Mouse (Mus musculus) large intestine, adult 2 months (tissue): ENCODE measurements around the gene R3hcc1l. TPM values are rescaled to one million over a fixed set of nuclear protein-coding genes. Genes with fewer than 3 reads are reported as not detected.

Experiments
- DNase-seq: peaks from one replicate; pipeline ENCODE4 v3.0.0-alpha.2; 2012; ENCODE audit warnings: low read depth, low spot score
- WGBS: fragments of 180-500 bp; shearing (Covaris S2); methylation state at CpG from one replicate; pipeline ENCODE4 v1.1.7; 2018; 5-methylcytosine and 5-hydroxymethylcytosine counted together
- polyA plus RNA-seq: library from polyadenylated mRNA; depleted of rRNA; stranded (reverse); fragments of >200 nt; gene quantifications from 2 replicates; pipeline ENCODE4 v1.2.3, GENCODE M21; 2012; rRNA removed

The R3hcc1l gene
- 3.8 and 4.4 TPM in 2 replicates for polyA plus RNA-seq

GRCm38 (mm10) chr19:42518620-42519310 is at the start of gene R3hcc1l:
R3hcc1l (plus strand) TSS chr19:42518759.
- WGBS: under 1% methylated on average over 58 of the region's 59 CpGs
- DNase-seq: peak; percentile 60

GRCm38 (mm10) chr19:42471571-42471970 is 47.0 kb upstream of the R3hcc1l start:
- no peak for DNase-seq
- 88% methylated on average over 4 of the region's 4 CpGs for WGBS

- DNase-seq: no peak
- WGBS: 24% methylated on average over 11 of the region's 11 CpGs
Observed at GRCm38 (mm10) chr19:42472831-42473230, 45.7 kb upstream of the R3hcc1l start.

GRCm38 (mm10) chr19:42477769-42478168 is 40.8 kb upstream of the R3hcc1l start:
- 75% methylated on average over 5 of the region's 5 CpGs for WGBS

GRCm38 (mm10) chr19:42478303-42478702 is 40.3 kb upstream of the R3hcc1l start:
- DNase-seq: no peak
- WGBS: 41% methylated on average over 12 of the region's 12 CpGs

More at GRCm38 (mm10) chr19:42477769-42478168, 40.8 kb upstream of the R3hcc1l start:
- DNase-seq: no peak

- WGBS: 37% methylated on average over 7 of the region's 7 CpGs
- no peak for DNase-seq
Observed at GRCm38 (mm10) chr19:42485443-42485842, 33.1 kb upstream of the R3hcc1l start.

GRCm38 (mm10) chr19:42487261-42487660 is 31.3 kb upstream of the R3hcc1l start:
- WGBS: 77% methylated on average over 3 of the region's 3 CpGs
- no peak for DNase-seq

- no peak for DNase-seq
- 67% methylated on average over 5 of the region's 5 CpGs for WGBS
Observed at GRCm38 (mm10) chr19:42493257-42493917, 25.2 kb upstream of the R3hcc1l start.

- 52% methylated on average over 3 of the region's 3 CpGs for WGBS
- no peak for DNase-seq
Observed at GRCm38 (mm10) chr19:42504156-42504555, 14.4 kb upstream of the R3hcc1l start.

GRCm38 (mm10) chr19:42509625-42510024 is 8.9 kb upstream of the R3hcc1l start:
- no peak for DNase-seq
- 79% methylated on average over 9 of the region's 9 CpGs for WGBS

GRCm38 (mm10) chr19:42510276-42511171 is 8.0 kb upstream of the R3hcc1l start:
- DNase-seq: no peak
- 36% methylated on average over 16 of the region's 16 CpGs for WGBS

- DNase-seq: no peak
- 86% methylated on average over 8 of the region's 8 CpGs for WGBS
Observed at GRCm38 (mm10) chr19:42515656-42516055, 2.9 kb upstream of the R3hcc1l start.

- DNase-seq: no peak
- 90% methylated on average over 8 of the region's 8 CpGs for WGBS
Observed at GRCm38 (mm10) chr19:42516121-42516520, 2.4 kb upstream of the R3hcc1l start.

- DNase-seq: no peak
Observed at GRCm38 (mm10) chr19:42517957-42518619, 471 bp upstream of the R3hcc1l start.

GRCm38 (mm10) chr19:42519760-42520159 is 1.2 kb downstream of the R3hcc1l start:
- WGBS: 47% methylated on average over 9 of the region's 9 CpGs

More at GRCm38 (mm10) chr19:42517957-42518619, 471 bp upstream of the R3hcc1l start:
- WGBS: 21% methylated on average over 24 of the region's 24 CpGs

GRCm38 (mm10) chr19:42524703-42525102 is 6.1 kb downstream of the R3hcc1l start:
- 86% methylated on average over 2 of the region's 2 CpGs for WGBS
- no peak for DNase-seq

More at GRCm38 (mm10) chr19:42519760-42520159, 1.2 kb downstream of the R3hcc1l start:
- no peak for DNase-seq

GRCm38 (mm10) chr19:42529992-42530437 is 11.5 kb downstream of the R3hcc1l start:
- DNase-seq: no peak
- WGBS: 26% methylated on average over 9 of the region's 9 CpGs

GRCm38 (mm10) chr19:42534427-42534826 is 15.9 kb downstream of the R3hcc1l start:
- 52% methylated on average over 3 of the region's 3 CpGs for WGBS

GRCm38 (mm10) chr19:42537600-42537999 is 19.0 kb downstream of the R3hcc1l start:
- 94% methylated on average over 1 of the region's 1 CpGs for WGBS
- DNase-seq: no peak

More at GRCm38 (mm10) chr19:42534427-42534826, 15.9 kb downstream of the R3hcc1l start:
- DNase-seq: no peak
